Mouse (Mus musculus) bone marrow, adult 2 months (tissue): ENCODE measurements around the gene Ankrd34a. TPM values are rescaled to one million over a fixed set of nuclear protein-coding genes. Genes with fewer than 3 reads are reported as not detected.

Experiments used
- H3K27ac ChIP-seq: fragments of 200-500 bp; 2 replicates; pipeline ENCODE4 v1.5.1; 2012; ENCODE audit warnings: low read depth, mild to moderate bottlenecking, control low read depth, inconsistent platforms, low read length; ENCODE audit not compliant: control insufficient read depth, poor library complexity, insufficient read depth
- H3K4me1 ChIP-seq: fragments of 200-500 bp; 2 replicates; pipeline ENCODE4 v1.6.1; 2011; ENCODE audit warnings: low read length; ENCODE audit not compliant: control insufficient read depth, insufficient read depth
- H3K4me3 ChIP-seq: fragments of 200-500 bp; replicated peaks from 2 replicates; pipeline ENCODE3; 2011; ENCODE audit warnings: mild to moderate bottlenecking, low read depth, low read length, control low read depth; ENCODE audit not compliant: control insufficient read depth
- CTCF ChIP-seq: fragments of 200-500 bp; IDR thresholded peaks from 2 replicates; pipeline ENCODE4 v1.5.1; 2011; ENCODE audit warnings: low read length, control low read depth; ENCODE audit not compliant: control insufficient read depth, insufficient read depth
- POLR2A ChIP-seq: fragments of 200-500 bp; IDR thresholded peaks from 2 replicates; pipeline ENCODE4 v1.6.1; 2011; ENCODE audit warnings: low read depth, mild to moderate bottlenecking, control low read depth, low read length, borderline replicate concordance; ENCODE audit not compliant: control insufficient read depth
- WGBS: fragments of 180-500 bp; shearing (Covaris S2); methylation state at CpG from one replicate; pipeline ENCODE4 v1.1.7; 2018; 5-methylcytosine and 5-hydroxymethylcytosine counted together
- polyA plus RNA-seq: library from polyadenylated mRNA; stranded (reverse); fragments of >200 nt; gene quantifications from 2 replicates; pipeline ENCODE4 v1.2.4, GENCODE M21; 2011; ENCODE audit warnings: low replicate concordance; ENCODE audit not compliant: missing spikeins, insufficient read depth, insufficient read length

Ankrd34a gene
- polyA plus RNA-seq, 1 experiment: not detected

DNA sequence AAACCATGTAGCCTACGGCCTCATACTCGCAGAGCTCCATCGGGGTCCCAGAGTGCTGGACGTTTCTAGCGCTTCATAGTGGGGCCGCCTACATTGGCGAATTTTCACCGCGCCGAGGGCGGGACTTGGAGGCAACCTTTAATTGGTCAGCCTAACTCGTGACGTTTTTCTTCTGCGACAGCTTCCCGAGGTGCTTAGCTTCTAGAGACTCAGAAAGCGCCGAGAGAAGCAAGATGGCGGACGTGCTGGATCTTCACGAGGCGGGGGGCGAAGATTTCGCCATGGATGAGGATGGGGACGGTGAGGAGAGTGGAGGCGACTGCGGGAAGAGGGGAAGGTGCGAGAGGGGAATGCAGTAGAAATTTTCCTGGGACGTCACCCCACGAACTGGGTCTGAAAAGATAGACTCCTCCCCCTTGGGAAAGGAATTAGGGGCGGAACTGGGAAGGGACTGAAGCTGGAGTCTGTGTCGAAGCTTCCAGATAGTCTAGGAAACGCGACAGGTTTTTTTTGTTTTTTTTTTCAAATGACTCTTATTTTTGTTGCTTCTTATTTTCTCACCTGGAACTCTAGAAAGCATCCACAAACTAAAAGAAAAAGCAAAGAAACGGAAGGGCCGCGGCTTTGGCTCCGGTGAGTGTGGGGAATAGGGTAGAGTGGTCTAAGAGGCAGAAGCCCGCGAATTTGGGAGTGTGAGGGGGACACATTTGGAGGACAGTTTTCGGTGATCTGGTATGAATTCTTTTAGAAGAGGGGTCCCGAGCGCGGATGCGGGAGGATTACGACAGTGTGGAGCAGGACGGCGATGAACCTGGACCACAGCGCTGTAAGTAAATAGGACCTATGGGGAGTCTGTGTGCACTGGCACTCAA is 33.5 kb downstream of the Ankrd34a start, which contains the start of gene Rbm8a:
Gene Rbm8a (plus strand): TSS at position 205 of the 872 bp plus-strand sequence.
- H3K4me1 ChIP-seq: peaks cover 1% of the 10 kb centered on the region; the same call in 1 of the 2 replicates
- TF ChIP-seq CTCF (no peak), POLR2A (peak; percentile 63; the same call in 1 of the 2 replicates)
- under 1% methylated on average over 48 of the region's 48 CpGs for whole genome bisulfite sequencing
- peak within 1 kb of the TSS; percentile 96 for H3K4me3 ChIP-seq
- peak within 1 kb of the TSS; percentile 29; the same call in 1 of the 2 replicates for H3K27ac ChIP-seq

DNA sequence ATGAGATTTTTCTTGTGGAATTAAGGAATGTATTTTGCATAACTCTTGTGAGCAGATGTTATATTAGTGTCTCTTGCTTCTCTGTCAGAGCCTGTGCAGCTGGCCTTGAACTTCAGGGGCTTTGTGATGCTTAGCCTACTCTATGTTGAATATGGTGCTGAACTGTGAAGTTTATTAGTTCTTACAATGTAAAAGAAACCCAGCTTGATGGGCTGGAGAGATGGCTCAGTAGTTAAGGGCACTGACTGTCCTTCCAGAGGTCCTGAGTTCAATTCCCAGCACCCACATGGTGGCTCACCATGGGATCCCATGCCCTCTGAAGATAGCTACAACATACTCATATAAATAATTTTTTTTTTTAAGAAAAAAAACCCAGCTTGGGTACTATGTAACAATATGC is 35.6 kb downstream of the Ankrd34a start:
- Histone ChIP-seq H3K4me1 (peaks cover 1% of the 10 kb centered on the region; the same call in 1 of the 2 replicates), H3K4me3 (no peak overlapping the region), H3K27ac (no peak overlapping the region)
- no peak for TF ChIP-seq POLR2A
- no peak for TF ChIP-seq CTCF

DNA sequence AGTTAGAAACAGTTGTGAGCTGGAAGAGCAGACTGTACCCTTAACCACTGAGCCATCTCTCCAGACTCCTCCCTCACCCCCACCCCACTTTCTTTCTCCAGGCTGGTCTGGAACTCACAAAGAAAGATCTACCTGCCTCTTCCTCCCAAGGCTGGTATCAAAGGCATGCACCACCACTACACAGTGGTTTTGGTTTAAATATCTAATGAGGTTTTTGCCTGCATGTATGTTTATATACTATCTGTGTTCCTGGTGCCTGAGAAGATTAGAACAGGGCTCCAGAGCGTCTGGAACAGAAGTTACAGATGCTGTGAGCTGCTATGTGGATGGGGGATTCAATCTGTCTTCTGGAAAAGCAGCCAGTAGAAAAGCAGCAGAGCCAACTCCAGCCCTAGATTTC is 37.6 kb downstream of the Ankrd34a start:
- no peak for TF ChIP-seq POLR2A
- TF ChIP-seq CTCF: no peak
- Histone ChIP-seq H3K27ac (no peak overlapping the region), H3K4me1 (peaks cover 1% of the 10 kb centered on the region; the same call in 1 of the 2 replicates), H3K4me3 (no peak overlapping the region)
- 83% methylated on average over 1 of the region's 1 CpGs for WGBS

DNA sequence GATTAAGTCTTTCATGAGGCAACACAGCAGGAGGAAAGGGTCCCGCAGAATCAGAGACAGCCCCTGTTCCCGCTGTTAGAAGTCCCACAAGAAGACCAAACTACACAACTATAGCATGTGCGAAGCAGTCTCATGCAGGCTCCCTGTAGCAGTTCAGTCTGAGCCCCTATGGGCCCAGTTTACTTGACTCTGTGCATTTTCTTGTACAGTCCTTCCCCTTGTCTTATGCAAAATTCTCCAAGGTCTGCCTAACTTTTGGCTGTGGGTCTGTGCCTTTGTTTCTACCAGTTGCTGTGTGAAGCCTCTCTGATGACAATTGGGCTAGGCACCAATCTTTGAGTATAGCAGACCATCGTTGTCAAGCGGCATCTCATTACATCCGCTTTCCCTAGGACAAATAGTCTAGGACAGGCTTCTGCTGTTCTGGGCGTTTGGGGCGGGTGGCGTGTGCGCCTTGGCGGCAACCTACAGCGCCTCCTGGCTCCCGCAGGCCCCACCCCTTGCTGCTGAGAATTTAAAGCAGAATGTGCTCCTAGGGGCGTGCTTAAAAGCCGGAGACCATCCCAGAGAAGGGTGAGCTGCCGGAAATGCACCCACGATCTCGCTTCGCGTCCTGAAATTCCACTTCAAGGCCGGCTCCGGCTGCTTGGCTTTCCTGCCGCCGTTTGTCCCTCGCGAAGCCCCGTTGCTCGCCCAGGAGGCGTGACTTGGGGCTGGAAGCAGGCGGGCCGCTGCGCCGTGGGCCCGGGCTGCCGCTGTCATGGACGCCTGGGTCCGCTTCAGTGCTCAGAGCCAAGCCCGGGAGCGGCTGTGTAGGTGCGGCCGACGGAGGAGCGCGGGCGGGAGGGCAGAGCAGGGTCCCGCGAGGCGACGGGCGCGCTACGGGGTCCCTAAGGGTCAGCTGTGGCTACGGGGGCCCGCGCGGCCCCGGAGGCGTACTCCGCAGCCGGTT is 38.8 kb downstream of the Ankrd34a start, which contains the start of the genes Pex11b and Gm42957:
Gene Pex11b (plus strand): TSS at position 449 of the 952 bp plus-strand sequence.
Gene Gm42957 (plus strand): TSS at position 547 of the 952 bp plus-strand sequence.
- WGBS: 4% methylated on average over 60 of the region's 60 CpGs
- peaks cover 1% of the 10 kb centered on the region; the same call in 1 of the 2 replicates for H3K4me1 ChIP-seq
- H3K27ac ChIP-seq: peak within 1 kb of the TSS; percentile 87
- peak within 1 kb of the TSS; percentile 92 for H3K4me3 ChIP-seq
- TF ChIP-seq CTCF (peak; percentile 32; the same call in 1 of the 2 replicates), POLR2A (peak; percentile 65; the same call in 1 of the 2 replicates)

DNA sequence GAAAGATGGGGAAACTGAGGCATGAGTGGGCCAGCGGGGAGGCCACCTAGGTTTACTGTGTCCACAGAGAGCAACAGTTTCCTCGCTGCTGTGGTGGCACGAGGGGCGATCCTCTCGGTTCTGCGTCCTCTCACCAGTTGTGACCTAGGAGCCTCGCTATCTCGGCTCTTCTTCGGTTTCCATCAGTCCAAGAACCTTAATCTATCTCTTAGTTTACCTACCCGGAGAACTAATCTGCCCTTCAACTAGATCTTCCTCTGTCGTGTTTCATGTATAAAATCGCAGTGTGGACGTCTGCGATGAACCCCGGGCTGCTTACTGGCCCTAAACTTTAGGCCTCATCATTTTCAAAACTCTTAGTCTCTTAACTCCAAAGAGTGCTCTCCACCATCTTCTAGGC is 39.5 kb downstream of the Ankrd34a start:
- H3K4me1 ChIP-seq: peaks cover 1% of the 10 kb centered on the region; the same call in 1 of the 2 replicates
- H3K27ac ChIP-seq: peak overlapping the region; percentile 87
- no peak for TF ChIP-seq POLR2A
- TF ChIP-seq CTCF: no peak
- WGBS: 5% methylated on average over 15 of the region's 15 CpGs
- H3K4me3 ChIP-seq: peak overlapping the region; percentile 92

DNA sequence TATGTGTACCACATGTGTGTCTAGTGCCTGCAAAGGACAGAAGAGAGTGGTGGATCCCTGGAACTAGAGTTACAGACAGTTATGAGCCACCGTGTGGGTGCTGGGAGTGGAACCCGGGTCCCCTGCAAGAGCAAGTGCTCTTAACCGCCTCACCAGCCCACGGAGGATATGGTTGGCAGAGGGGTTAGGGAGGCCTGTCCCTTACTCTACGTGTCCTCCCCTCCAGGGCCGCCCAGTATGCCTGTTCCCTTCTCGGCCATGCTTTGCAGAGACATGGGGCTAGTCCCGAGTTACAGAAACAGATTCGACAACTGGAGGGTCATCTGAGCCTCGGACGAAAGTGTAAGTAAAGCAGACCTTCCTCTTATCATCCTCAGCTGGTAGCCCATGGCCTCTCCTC is 40.0 kb downstream of the Ankrd34a start:
- H3K4me3 ChIP-seq: no peak overlapping the region
- peaks cover 1% of the 10 kb centered on the region; the same call in 1 of the 2 replicates for H3K4me1 ChIP-seq
- TF ChIP-seq POLR2A (no peak), CTCF (no peak)
- 63% methylated on average over 11 of the region's 11 CpGs for WGBS
- H3K27ac ChIP-seq: no peak overlapping the region

DNA sequence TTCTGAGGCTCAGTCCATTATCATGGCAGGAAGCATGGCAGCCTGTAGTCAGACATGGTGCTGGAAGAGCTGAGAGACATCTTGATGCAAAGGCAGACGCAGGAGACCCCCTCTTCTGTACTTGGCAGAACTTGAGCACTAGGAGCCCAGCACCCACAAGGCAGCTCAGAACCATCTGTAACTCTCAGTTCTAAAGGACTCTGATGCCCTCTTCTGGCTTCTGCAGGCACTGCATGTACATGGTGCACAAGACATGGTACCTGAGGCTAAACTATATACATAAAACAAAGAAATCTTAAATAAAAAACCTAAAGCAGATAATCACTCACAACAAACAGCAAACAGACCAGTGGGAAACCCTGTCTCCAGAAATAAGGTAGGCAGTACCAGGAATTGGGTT is 42.8 kb downstream of the Ankrd34a start:
- no peak overlapping the region for H3K4me3 ChIP-seq
- 76% methylated on average over 1 of the region's 1 CpGs for WGBS
- no peak overlapping the region for H3K27ac ChIP-seq
- H3K4me1 ChIP-seq: peaks cover 1% of the 10 kb centered on the region; the same call in 1 of the 2 replicates
- TF ChIP-seq CTCF: peak; percentile 66
- TF ChIP-seq POLR2A: no peak
